Mouse (Mus musculus) liver, postnatal 0 days (tissue): ENCODE measurements around the gene Prkca.

Experiments used
- CTCF ChIP-seq: sonication (generic); IDR thresholded peaks from 2 replicates; pipeline ENCODE4 v1.5.1; 2016; ENCODE audit warnings: antibody characterized with exemption, low read depth
- EP300 ChIP-seq: IDR thresholded peaks from 2 replicates; pipeline ENCODE4 v1.6.1; 2016; ENCODE audit warnings: antibody characterized with exemption, low read depth, mild to moderate bottlenecking

DNA sequence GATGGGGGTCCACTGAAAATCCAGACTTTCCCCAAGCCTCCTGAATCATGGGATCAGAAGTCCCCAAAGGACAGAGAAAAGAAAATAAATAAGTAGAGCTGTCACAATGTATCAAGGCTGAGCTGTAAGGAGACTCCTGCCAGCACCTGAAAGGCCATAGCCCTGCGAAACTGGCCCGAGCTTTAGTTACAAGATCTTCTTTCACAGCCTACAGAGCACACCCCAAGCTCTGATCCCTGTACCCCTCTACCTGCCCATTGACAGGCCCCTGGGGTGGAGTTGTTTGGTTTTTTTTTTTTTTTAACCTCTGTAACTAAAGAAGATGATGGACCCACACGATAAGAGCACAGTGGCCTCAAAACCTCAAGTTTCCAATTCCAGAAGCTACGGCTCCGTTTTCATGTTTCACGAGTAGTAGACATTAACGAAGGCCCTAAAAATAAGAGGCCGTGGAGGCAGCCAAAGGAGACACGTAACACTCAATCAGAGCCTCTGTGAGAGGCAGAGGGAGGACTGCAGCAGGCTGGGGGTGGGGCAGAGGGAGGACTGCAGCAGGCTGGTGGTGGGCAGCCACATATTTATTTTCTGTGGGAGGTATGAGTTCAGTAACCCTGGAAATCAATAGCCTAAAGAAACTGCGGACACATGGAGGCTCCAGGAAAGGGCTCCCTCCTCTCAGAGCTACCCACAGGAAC is 41.8 kb downstream of the Prkca start:
- TF ChIP-seq CTCF = no peak
- TF ChIP-seq EP300 = no peak
